Mouse (Mus musculus) yolk sac, embryonic 10.5 days (tissue): ENCODE data around the gene Nckap1l.
"Not testable (repeated sequence)": the region's sequence is repeated elsewhere in the genome, so short reads cannot be mapped to it uniquely, and the experiment has no call there.

Experiments
- DNase-seq: peaks from one replicate; pipeline ENCODE4 v3.0.0-alpha.2; 2017; ENCODE audit warnings: low spot score

Gene Nckap1l

DNA sequence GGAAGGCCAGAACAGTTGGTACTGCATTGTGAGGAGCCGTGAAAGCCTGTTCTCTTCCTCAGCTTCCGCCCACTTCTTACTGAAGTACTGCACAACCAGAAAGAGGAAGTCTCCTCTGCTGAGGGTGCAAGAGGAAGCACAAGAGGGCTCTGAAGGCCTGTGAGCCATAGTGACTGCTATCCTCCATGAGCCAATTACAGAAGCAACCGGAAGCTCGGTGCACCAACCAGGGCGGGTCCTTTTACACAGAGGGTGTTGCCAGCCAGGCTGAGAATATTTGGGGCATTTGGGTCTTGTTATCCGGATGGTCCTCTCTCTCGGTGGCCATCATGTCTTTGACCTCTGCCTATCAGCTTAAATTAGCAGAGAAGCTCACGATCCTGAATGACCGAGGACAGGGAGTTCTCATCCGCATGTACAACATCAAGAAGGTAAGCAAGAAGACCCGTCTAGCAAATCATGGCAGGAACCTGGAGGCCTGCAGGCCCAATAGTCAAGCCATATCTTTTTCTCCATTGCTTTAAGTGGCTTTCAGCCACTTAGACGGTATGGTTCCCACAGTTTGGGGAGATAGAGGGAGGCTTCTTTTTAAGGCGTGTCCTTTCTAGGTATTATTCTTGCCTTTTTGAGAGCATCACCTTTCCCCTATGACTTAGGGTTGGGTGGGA is at the start of gene Nckap1l:
Gene Nckap1l (plus strand): TSS at position 244 of the 668 bp plus-strand sequence.
- no peak for DNase-seq

DNA sequence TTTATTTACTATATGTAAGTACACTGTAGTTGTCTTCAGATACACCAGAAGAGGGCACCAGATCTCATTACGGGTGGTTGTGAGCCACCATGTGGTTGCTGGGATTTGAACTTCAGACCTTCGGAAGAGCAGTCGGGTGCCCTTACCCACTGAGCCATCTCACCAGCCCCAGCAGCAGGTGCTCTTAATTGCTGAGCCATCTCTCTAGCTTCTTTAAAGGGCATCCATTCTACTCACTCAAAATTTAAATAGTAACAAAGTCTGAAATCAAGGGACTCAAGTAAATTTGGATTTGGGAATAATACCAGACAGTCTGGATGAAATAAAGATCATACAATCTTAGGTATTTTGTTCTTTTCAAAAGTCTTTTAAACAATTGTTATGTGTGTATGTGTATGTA is 48.0 kb upstream of the Nckap1l start:
- DNase-seq = not testable (repeated sequence)

DNA sequence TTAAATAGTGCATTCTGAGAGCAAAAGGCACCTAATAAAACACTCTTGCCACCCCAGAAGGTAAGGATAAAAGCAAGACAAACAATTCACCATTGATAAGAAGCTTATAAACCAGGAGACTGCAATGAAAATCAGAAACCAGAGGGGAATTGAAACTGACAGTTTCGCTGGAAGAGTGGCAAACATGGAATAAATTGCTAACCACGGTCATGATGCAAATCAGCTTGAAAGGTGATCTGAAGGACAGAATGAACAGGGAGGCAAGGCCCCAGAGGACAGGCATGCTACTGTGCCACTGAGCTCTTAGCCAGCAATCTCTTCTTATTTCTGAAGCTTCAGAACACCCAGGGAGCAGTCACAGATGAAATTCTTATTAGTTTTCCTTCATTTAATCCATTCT is 26.6 kb upstream of the Nckap1l start:
- no peak for DNase-seq

DNA sequence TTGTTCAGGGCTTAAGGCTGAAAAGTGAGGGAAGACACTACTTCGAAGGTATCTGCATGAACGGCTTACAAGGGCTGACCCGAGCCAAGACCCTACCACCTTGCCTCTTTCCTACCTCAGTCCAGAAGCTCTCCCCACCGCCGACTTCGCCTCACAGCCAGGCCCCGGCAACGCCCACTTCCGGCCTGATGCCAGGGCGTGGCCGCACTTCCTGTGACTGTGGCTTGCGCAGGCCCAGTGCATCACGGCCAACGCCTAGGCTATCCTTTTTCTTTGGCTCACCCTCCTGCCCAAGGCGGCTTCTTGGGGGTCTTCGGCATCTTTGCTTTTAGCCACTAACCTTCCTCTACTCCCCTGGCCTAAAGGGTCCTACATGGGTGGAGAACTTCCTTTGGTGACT is 23.4 kb upstream of the Nckap1l start, which contains the start of gene Gtsf1:
Gene Gtsf1 (minus strand): TSS at position 230 of the 400 bp plus-strand sequence.
- DNase-seq = no peak

DNA sequence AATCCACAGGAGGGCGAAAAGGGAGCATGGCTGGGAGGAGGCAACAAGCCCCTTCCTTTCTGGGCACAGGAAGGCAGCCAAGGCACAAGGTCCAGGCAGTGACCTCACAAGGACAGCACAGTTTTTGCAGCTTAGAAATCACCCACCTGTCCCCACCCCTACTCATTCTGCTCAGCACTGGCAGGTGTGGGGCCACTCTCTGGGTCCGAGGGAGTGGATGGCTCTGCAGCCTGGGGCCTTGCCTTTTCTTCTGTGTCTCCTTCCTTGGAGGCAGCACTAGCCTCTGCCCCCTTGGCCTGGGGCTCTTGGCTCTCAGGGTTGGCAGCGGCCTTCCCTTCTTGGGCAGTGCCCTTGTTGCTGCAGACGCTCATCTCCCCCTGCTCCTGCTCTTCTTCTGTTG is 7.6 kb upstream of the Nckap1l start:
- not testable (repeated sequence) for DNase-seq

DNA sequence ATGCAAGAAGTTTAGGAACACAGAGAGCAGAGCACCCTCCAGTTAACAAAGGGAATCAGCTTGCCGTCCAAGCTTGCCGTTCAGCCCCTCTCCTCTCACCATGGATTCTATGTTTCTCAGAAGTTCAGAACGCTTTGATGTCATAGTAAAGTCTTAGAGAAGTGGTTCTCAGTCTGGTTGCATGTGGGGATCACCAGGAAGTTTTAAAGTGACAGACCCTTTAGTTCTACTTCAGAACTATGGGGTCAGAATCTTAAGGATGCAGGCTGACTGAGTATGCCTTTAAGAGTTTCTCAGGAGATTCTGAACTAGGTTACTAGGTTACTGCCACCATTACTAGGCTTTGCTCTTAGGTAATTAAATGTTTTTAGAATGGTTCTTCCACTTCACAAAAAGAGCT is 5.2 kb upstream of the Nckap1l start, which contains the start of gene Gtsf2:
Gene Gtsf2 (minus strand): TSS at position 101 of the 400 bp plus-strand sequence.
- DNase-seq = no peak

DNA sequence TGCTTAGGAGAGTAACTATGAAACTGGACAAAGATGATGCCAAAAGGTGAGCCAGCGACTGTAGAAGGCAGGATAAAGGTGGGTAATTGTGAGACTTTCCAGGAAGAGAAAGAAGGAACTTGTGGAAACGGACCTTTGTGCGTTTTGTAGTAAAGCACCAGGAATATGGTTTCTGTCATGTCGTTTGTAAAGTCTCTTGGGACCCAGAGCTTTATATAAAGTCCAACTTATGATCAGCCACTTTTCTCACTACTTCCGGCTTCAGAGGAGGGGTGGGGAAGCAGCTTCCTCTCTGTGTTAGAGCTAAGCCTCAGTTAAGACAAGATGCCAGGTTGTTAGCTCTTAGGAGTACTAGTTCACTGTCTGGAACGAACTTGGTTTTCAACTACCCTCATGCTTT is 855 bp downstream of the Nckap1l start:
- DNase-seq = no peak

DNA sequence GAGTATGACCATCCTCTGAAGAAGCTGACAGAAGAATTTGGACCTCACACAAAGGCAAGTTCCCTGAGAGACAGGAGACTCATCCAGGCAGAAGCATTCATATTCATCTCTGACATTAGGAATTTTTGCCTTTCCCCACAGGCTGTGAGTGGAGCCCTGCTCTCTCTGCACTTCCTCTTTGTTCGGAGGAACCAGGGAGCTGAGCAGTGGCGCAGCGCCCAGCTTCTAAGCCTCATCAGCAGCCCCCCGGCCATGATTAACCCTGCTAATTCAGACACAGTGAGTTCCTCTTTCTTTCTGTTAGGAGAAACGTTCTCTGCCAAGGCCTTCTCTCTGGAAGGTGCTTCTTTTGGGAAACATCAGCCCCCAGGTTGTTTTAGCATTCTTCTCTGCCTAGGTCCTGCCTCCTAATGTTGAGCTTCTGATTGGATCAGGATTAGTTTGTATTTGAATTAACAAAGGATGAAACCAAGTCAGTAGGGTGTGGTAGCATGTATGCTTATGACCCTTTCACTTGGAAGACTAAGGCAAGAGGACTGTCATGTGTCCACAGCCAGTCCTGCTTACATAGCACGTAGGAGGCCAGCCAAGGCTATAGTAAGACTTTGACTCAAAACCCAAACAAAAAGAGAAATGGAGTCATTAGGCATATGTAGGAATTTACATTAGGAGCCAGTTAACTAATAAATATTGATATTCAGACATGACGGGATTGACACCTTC is 9.1 kb downstream of the Nckap1l start:
- no peak for DNase-seq

DNA sequence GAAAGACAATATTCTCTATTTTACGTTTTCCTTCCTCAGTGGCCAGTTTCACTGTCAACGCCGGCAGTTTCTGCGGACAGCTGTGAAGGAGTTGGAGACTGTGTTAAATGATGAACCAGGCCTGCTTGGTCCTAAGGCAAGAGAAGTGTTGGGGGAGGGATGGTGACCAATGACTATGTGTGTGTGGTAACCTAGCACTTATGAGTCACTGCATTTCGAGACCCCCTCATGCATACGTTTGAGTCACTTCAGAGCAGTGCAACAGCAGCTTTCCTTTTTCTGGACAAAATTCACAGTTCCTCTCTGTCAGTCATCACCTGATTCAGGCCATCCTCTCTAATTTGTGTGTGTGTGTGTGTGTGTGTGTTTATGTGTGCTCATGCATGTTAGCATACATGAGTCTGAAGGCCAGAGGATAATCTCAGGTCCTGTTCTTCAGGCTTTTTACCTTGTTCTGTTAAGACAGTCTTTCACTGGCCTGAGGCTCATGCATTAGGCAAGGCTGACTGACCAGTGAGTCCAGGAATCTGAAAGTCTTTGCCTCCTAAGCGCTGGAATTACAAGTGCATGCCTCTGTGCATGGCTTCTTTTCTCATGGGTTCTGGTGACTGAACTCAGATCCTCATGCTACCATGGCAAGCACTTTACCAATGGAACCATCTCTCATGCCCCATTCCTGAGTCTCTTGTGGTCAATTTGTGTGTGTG is 18.0 kb downstream of the Nckap1l start:
- DNase-seq = no peak

DNA sequence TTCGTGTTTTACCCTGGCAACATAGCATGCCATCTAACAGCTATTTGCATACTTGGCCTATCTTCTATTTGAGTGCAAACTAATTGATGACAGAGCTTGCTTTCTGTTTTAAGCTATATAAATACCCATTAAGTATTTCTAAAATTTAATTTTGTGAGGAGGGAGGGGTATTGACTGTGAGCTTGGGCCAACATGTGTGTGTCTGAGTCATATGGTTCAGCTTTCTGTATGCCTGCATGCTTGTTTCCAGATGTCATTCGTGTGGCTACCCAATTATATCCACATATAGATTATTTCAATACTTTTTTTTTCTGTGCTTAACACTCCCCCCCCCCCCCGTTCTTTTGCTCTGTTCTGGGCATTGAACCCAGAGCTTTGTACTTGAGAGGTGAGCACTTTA is 18.7 kb downstream of the Nckap1l start:
- DNase-seq = no peak

DNA sequence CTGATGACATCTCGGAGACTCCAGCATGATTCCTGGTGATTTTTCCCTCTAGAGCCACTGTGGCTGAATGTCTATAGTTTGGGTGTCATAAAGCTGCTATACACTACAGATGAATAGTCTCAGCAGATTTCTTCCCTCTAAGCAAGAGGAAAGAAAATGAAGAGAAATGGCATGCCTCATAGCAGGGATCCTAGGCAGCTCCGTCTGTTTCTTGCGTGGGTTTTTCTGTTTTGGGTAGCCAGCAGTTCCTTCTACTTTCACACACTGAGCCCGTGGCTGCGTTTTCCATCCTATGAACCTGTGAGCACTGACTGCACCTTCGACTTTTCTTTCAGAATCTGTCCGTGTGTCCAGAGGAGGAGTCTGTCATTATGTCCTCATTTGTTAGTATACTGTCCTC is 19.6 kb downstream of the Nckap1l start:
- DNase-seq = no peak

DNA sequence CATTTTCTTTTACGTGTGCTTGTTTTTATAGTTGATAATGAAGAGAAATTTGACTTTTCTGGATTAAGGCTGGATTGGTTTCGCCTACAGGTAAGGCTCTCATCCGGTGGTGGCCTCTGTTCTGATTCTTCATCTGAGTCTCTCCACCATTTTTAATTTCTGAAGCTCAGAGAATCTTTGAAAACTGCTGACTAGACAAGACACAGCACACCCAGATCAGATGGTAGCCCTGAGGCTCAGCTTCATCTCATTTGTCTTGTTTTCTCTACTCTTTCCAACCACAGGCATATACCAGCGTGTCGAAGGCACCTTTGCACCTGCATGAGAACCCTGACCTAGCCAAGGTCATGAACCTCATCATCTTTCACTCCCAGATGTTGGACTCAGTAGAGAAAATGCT is 20.2 kb downstream of the Nckap1l start:
- DNase-seq = no peak

DNA sequence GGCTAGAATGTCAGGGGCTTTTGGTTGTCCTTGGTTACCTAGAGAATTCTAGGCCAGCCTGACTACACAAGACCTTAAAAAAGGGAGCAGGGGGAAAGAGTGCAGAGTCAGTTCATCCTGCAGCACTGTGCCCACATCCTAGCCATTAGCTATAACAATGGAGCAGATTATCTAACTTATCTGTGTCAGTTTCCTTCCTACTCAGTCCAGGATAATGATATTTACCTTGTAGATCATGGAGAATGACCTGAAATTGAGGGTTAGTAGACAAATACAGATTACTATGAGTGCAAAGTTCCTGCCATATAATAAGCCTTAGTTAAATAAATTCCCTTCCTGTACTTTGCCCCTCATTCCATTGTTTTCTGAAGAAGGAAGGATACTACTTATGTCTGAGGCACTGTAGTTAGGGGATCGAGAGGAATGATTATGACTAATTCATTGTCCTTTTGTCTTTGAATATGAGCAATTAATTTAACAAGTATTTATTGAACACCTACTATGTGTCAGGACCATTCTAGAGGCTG is 25.5 kb downstream of the Nckap1l start:
- DNase-seq = no peak

DNA sequence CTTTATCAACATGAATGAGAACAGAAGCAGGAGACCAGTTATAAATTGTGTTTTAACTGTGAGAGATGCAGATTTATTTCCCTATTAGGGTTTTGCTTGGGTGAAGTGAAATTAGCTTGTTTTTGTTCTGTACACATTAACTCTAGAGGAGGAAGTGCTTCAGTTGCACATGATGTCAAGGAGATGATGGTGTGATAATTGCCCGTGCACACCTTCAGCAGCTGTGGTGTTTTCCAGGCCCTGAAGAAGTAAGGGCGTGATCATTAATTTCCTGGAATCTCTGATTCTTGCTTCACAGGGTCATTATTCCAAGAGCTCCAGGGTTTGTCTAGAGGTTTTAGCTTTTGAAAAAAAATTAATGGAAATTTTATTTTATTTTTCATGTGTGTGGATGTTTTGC is 26.5 kb downstream of the Nckap1l start:
- DNase-seq = no peak

DNA sequence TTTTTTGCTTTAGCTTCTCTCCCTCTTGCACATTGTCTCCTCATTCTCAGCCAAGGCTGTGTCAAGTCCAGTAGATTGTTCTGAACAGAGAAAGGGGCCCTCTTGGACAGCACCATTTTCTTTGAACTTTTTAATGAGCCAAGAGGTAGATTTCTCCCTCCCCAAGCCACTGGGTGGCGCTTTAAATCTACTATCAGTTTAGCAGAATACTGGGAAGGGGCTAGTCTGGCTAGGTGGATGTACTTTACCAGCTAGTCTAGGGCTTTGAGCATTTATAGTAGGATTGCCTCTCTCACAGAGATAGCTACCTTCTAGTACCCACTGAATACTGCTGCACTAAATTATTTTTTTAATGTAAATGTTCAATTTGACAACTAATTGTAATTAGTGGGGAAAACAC is 28.9 kb downstream of the Nckap1l start:
- no peak for DNase-seq

DNA sequence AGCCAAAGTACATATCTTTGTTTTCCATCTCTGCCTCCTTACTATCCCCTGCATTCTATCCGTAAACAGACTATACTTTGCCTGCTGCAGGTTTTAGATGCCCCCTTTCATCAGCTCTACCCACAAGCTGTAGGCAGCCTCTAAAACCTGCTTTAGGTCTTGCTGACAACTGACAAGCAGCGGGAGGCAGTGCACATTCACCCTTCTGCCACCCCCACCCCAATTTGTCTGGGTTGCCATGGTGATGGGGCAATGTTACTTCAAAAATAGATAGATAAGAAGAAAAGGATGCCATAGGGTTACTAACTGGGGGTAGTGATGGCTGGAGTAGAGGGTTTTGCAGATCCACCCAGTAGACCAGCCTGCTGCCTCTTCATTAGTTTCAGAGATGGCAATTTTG is 30.9 kb downstream of the Nckap1l start:
- DNase-seq = no peak

DNA sequence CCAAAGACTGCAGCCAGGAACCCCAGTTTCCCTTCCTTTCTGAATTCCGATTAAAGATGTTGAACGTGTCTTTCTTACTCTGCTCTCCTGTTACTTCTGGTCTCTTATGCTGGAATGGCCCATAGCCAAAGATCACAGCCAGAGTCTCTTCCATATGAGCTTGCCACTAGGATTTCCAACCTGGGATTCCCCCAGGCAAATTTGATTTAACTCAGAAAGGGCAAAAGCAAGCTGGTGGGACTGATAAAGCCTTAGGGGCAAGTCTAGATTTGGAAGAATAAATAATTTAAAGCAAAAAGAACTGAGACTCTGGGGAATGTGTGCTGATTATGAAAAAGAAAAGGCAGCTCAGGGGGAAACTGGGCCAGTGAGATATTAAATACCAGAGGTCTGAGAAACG is 31.5 kb downstream of the Nckap1l start:
- no peak for DNase-seq

DNA sequence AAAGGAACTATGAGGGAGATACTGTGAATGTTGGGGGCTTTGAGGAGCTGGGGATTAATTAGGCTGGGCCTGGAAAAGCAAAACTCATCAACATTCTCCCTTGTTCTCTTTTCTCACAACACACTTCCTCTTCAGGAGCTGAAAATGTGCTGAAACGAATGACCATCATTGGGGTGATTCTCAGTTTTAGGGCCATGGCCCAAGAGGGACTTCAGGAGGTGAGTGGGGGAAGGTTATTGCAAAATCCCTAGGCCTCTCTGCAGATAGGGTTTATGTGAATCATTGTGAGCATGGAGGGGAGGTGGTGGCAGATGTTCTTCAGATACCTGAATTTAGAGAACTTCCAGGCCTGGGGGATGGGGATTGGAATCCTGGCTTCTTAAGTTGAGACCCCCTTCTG is 33.1 kb downstream of the Nckap1l start:
- DNase-seq = no peak

DNA sequence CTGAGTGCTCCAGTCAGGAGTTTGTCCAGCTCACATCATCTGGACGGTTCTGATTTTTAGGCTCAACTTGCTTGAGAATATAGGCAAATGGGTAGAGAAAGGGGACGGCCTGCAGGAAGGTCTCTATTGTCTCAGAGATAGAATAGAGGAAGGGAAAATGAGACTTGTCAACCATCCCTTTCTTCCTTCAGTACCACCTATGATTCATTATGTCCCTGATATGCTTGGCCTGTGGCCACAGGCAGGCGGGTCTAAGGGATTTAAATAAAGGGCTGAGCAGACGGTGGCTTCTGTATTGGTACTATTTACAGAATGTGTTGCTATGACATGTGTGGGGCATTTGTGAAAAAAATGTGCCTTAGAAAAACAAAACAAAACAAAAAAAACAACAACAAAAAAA is 34.7 kb downstream of the Nckap1l start:
- no peak for DNase-seq

DNA sequence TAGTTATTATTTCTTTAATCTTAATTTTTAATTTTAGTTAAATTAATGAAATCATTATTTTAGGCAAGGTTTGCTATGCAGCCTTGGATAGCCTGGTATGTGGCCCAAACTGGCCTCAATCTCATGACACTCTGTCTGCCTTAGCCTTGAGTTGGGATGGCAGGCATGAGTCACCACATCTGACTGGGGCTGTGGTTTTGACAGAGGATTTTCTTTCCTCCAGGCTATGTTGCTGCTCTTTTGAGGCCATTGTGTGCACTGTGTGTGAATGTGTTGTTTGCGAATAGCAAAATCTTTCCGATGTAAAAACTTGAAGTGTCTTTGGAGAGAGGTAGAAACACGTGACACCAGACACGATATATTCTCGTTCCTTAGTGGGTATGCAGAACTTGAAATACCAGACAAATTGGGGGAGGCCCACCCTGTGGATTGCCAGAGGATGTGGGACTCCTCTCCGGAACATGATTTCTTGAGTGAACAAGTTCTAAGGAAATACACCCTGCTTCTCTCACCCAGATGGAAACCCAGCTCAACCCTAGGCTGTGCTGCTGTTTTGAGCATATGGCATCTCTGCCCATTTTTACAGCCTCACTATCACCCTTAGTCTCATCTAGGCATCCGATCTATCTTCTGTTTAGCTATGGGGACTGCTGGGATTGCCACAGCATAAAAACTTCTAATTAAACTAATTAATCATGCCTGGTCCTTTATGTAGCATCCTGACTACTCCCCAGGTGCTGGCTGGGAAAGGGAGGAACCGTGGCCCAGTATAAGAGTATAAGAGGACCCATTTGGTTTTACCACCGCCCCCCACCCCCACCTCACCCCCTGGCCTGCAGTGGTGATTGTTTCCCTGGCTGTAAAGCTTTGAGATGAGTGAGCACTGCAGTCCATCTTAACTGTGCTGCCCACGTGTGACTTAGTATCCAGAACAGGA is 42.9 kb downstream of the Nckap1l start:
- DNase-seq = no peak

DNA sequence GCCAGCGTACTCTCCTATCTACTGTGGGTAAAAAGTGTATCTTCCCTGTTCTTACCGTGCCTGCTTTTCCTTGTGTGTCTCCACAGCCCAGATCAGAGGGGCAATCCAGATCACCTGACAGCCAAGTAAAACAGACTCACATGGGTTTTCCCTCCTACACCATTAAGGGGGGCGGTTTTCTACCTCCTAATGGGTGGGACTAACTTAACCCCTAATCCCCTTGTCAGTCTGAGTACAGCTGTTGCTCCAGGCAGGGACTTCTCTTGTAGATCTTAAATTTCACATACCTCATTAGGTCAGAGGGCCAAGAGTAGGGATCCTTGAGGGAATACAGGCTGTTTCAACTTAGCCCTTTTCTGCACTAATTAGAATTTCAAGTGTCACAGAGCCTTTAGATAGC is 44.6 kb downstream of the Nckap1l start:
- no peak for DNase-seq

DNA sequence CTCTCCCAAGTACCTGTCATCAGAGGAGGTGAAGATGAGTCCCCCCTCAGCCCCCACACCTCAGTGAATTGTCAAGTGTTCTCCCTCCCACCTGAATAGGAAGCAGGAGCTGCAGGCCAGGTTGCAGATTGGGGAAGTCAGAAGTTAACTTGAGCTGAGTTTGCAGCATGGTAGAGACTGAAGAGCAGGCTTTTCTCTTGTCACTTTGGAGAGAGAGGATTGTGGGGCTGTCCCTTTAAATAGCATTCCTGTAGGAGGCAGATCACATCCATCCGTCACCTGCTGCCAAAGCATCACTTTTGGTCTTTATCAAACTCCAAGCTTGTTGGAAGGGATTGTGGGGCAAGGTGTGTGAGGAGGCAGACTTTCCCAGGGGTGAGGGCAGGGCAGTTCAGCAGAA is 47.1 kb downstream of the Nckap1l start:
- DNase-seq = no peak
